Mouse (Mus musculus) cerebellum, postnatal 4 days (tissue): ENCODE data around the gene Zfp414.

ENCODE experiments used
- DNase-seq, 2 experiments: peaks; one replicate each; pipeline ENCODE4 v3.0.0; 2022; ENCODE audit warnings: low spot score in 2 of 2, mixed read lengths in 1 of 2

The Zfp414 gene

GRCm38 (mm10) chr17:33649781-33650475 is 21.0 kb downstream of the Zfp414 start:
- DNase-seq = no peak

DNA sequence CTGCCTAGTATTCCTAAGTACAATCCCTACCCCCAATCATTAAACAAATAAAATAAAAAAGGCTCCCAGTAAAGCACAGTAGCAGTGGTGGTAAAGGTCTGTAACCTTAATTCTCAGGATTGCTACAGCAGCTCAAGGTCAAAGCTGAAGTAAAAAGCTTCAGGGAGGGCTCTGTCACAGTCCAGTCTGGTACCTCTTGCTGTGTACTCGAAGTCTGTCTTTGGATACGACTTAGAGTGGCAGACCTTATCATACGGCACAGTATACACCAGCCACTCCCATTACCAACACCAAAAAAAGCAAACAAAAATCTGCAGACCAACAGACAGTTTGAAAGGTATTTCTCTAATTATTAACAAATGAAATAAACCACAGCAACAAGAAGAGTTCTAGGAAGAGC is 37.9 kb downstream of the Zfp414 start:
- DNase-seq = no peak

- no peak for DNase-seq
Measured at GRCm38 (mm10) chr17:33669681-33670080, 40.8 kb downstream of the Zfp414 start.

DNA sequence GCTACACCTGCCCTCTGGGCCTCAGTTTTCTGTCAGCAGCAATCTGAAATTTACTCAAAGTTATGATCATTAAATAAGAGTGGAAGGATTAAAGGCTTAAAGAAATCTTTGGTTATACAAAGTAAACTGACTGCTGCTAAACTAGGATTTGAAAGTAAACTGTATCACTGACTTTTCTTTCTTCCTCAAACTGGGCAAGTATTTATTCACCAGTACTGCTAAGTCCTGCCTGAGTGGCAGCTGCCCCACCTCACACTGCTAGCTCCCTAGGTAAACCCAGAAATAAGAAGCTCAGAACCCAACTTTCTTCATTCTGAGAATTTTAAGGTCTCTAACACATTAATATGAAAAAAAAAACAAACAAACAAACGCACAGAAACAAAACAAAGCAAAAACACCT is 44.9 kb downstream of the Zfp414 start:
- DNase-seq = no peak

GRCm38 (mm10) chr17:33675452-33675851 is 46.6 kb downstream of the Zfp414 start:
- DNase-seq = no peak

- no peak for DNase-seq
Measured at GRCm38 (mm10) chr17:33676086-33676485, 47.2 kb downstream of the Zfp414 start.

GRCm38 (mm10) chr17:33678771-33679170 is 49.9 kb downstream of the Zfp414 start:
- no peak for DNase-seq
